Mouse (Mus musculus): ENCODE data around the gene Chit1. TPM values are rescaled to one million over a fixed set of nuclear protein-coding genes. Genes with fewer than 3 reads are reported as not detected.

Gene Chit1
- polyA plus RNA-seq, 1 experiment from 2014 or later, result 0.13 TPM

DNA sequence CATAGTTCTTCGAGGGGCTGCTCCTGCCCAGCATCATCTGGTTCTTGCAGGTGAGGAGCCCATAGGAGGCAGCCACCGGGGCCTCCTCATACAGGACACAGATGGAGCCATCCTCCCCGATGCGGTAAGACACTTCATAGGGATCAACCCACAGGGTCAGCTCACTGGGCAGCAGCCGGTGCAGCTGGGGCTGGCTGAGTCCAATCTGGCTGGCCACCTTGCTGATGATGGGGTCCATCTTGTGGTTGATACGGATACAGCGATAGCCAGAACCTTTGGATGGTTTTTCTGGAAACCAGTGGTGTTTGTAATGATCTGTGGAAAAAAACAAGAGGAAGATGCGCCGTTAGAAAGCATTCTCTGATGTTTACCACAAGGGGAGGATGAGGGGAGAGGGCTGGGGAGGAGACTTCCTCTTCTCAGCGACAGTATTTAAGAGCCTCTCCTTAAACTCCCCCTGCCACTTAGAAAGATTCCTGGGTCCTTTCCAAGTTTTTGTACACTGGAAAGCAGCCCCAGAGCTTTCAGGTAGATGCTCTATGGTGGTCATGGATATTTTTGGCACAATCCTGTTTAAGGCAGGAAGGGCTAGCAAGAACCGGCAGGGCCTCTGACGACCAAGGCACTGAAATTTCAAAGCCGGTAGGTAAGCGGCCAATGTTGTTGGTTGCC is 33.5 kb upstream of the Chit1 start:
- Histone ChIP-seq H3K4me1 (ENCODE audit: control insufficient read depth, insufficient read depth, low read length) (peaks cover 39% of the 10 kb centered on the region), H3K27ac (ENCODE audit: low read depth, low read length) (peak overlapping the region; percentile 84), H3K4me2 (ENCODE audit: low read length) (peak overlapping the region; percentile 81), H3K36me3 (ENCODE audit: control insufficient read depth, insufficient read depth, low read length) (peaks cover 22% of the 10 kb centered on the region), H3K27me3 (replicated peaks; ENCODE audit: control insufficient read depth, insufficient read depth, low read length) (no peaks in the 10 kb centered on the region), H3K9me3 (replicated peaks; ENCODE audit: control insufficient read depth, low read length) (no peaks in the 10 kb centered on the region), H3K9ac (ENCODE audit: low read length) (peak overlapping the region; percentile 95), H3K4me3 (ENCODE audit: low read depth, low read length) (peak overlapping the region; percentile 87)
- DNase-seq (ENCODE audit: low spot score), result peak; percentile 51
- no peak for ATAC-seq
- 19% methylated on average over 14 of the region's 14 CpGs for WGBS

DNA sequence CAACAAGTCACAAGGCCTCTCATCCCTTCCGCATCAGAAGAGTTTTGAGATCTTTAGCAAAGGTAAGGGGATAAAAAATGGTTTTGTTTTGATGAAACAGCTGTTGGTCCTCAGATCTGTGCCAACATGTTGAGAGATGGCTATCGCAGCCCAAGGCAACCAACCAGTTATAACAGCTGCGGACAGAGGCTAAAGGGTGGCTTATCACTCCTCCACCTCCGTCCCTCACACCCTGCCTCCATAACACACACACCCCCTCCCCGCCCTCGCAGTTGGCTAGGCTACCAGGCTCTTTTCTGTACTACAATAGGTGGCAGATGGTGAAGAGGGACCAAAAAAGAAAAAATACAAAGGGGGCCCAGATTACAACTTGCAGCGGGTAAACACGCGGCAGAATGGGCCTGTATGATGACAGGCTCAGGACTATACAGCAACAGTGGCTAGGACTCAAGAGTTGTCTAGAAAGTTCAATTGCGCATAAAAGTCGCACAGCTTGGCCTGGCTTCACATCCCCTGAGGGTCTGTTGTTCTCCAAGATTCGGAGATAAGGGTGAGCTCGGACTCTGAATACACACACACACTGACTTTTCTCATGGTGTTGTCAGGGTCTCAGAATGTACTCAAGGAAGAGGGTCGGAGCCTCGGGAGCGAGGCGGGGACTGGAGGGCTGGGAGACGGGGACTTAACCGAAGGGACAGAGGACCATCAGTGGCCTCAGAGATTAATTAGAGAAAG is 32.8 kb upstream of the Chit1 start:
- H3K4me2 ChIP-seq (ENCODE audit: low read length), result peak overlapping the region; percentile 81
- DNase-seq (ENCODE audit: low spot score) (peak; percentile 69), ATAC-seq (peak; percentile 13)
- H3K9me3 ChIP-seq (replicated peaks; ENCODE audit: control insufficient read depth, low read length), result no peaks in the 10 kb centered on the region
- H3K4me1 ChIP-seq (ENCODE audit: control insufficient read depth, insufficient read depth, low read length), result peaks cover 34% of the 10 kb centered on the region
- H3K36me3 ChIP-seq (ENCODE audit: control insufficient read depth, insufficient read depth, low read length), result peaks cover 22% of the 10 kb centered on the region
- no peaks in the 10 kb centered on the region for H3K27me3 ChIP-seq (replicated peaks; ENCODE audit: control insufficient read depth, insufficient read depth, low read length)
- 4% methylated on average over 19 of the region's 19 CpGs for WGBS
- peak overlapping the region; percentile 84 for H3K27ac ChIP-seq (ENCODE audit: low read depth, low read length)
- H3K9ac ChIP-seq (ENCODE audit: low read length), result peak overlapping the region; percentile 95
- peak overlapping the region; percentile 87 for H3K4me3 ChIP-seq (ENCODE audit: low read depth, low read length)

DNA sequence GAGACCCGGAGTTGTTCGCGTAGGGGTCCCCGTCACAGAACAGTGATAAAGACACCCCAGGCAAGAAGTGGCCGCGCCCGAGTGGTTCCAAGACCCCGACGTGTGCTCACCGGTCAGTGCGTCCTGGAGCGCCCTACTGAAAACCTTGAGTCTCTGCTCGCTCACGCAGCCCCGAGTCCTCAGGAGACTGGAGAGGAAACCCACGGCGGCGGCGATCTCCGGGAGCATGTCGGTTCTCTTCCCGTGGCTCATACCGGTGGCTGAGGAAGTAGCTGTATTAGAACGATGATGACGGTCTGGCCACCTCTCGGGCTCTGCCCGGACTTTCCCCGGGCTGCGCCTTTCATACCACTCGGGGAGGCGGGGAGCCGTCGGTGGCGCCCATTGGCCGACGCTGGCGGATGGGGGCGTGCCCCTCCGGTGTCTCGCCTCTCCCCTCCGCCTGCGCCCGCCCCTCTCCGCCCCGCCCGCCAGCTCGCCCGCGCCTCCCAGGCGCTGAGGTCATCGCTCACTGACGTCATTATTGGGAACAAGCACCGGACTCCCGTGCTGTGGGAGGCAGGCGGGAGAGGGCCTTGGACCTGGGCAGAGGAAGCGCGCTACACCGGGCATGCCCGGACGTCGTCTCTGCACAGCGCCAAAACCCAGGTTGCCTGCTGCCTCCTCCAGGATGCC is 32.1 kb upstream of the Chit1 start, which contains the start of gene Btg2:
Gene Btg2 (minus strand): TSS at position 319 of the 675 bp plus-strand sequence.
- Histone ChIP-seq H3K36me3 (ENCODE audit: control insufficient read depth, insufficient read depth, low read length) (peaks cover 22% of the 10 kb centered on the region), H3K4me3 (ENCODE audit: low read depth, low read length) (peak within 1 kb of the TSS; percentile 87), H3K9ac (ENCODE audit: low read length) (peak within 1 kb of the TSS; percentile 95), H3K4me1 (ENCODE audit: control insufficient read depth, insufficient read depth, low read length) (peaks cover 33% of the 10 kb centered on the region), H3K9me3 (replicated peaks; ENCODE audit: control insufficient read depth, low read length) (no peaks in the 10 kb centered on the region), H3K27ac (ENCODE audit: low read depth, low read length) (peak within 1 kb of the TSS; percentile 84), H3K4me2 (ENCODE audit: low read length) (peak within 1 kb of the TSS; percentile 81), H3K27me3 (replicated peaks; ENCODE audit: control insufficient read depth, insufficient read depth, low read length) (no peaks in the 10 kb centered on the region)
- WGBS, result under 1% methylated on average over 56 of the region's 62 CpGs
- peak; percentile 97 for DNase-seq (ENCODE audit: low spot score)
- ATAC-seq, result peak; percentile 94

DNA sequence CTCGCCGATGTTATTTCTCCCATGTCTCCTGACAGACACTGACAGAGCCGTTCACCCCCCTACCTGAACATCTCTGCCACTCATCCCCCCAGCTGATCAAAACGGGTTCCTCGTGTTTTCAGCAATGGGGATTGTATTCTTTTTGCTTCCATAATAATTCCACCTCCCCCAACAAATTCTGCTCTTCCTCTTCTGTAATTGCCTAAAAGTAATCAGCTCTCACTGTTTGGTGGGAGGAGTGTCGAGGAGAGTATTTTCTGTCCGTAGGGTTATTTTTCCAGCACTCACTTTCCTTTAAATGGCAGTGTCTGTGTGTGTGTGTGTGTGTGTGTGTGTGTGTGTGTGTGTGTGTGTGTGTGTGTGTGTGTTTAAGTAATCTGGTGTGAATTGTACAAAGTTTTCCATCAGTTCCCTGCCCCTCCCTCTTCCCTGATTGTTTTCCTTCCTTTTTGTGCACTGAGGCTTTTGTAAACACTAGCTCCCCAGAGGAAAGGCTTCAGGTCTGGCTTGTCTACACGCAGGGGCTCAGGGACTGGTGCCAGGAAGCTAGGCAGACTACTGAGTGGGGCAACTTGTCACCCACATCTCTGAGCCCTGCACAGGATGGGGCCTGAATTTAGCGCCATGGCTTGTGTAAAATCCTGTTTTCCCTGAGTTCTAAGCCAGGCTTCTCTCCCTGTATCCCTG is 31.4 kb upstream of the Chit1 start:
- Histone ChIP-seq H3K4me1 (ENCODE audit: control insufficient read depth, insufficient read depth, low read length) (peaks cover 32% of the 10 kb centered on the region), H3K4me3 (ENCODE audit: low read depth, low read length) (peak overlapping the region; percentile 87), H3K27ac (ENCODE audit: low read depth, low read length) (peak overlapping the region; percentile 84), H3K9me3 (replicated peaks; ENCODE audit: control insufficient read depth, low read length) (no peaks in the 10 kb centered on the region), H3K9ac (ENCODE audit: low read length) (peak overlapping the region; percentile 95), H3K27me3 (replicated peaks; ENCODE audit: control insufficient read depth, insufficient read depth, low read length) (no peaks in the 10 kb centered on the region), H3K4me2 (ENCODE audit: low read length) (peak overlapping the region; percentile 81), H3K36me3 (ENCODE audit: control insufficient read depth, insufficient read depth, low read length) (peaks cover 19% of the 10 kb centered on the region)
- peak; percentile 40 for ATAC-seq
- DNase-seq (ENCODE audit: low spot score), result peak; percentile 86
- WGBS, result under 1% methylated on average over 9 of the region's 9 CpGs

- Histone ChIP-seq H3K4me1 (ENCODE audit: control insufficient read depth, insufficient read depth, low read length) (peaks cover 26% of the 10 kb centered on the region), H3K36me3 (ENCODE audit: control insufficient read depth, insufficient read depth, low read length) (peaks cover 12% of the 10 kb centered on the region; the same call in 1 of the 2 replicates), H3K4me3 (ENCODE audit: low read depth, low read length) (no peak overlapping the region), H3K27me3 (replicated peaks; ENCODE audit: control insufficient read depth, insufficient read depth, low read length) (no peaks in the 10 kb centered on the region), H3K27ac (ENCODE audit: low read depth, low read length) (peak overlapping the region; percentile 75; the same call in 1 of the 2 replicates), H3K9ac (ENCODE audit: low read length) (no peak overlapping the region), H3K9me3 (replicated peaks; ENCODE audit: control insufficient read depth, low read length) (no peaks in the 10 kb centered on the region), H3K4me2 (ENCODE audit: low read length) (no peak overlapping the region)
- no peak for DNase-seq (ENCODE audit: low spot score)
- no peak for ATAC-seq
- WGBS, result 74% methylated on average over 4 of the region's 4 CpGs
Measured at GRCm38 (mm10) chr1:134080406-134080805, 30.6 kb upstream of the Chit1 start.

DNA sequence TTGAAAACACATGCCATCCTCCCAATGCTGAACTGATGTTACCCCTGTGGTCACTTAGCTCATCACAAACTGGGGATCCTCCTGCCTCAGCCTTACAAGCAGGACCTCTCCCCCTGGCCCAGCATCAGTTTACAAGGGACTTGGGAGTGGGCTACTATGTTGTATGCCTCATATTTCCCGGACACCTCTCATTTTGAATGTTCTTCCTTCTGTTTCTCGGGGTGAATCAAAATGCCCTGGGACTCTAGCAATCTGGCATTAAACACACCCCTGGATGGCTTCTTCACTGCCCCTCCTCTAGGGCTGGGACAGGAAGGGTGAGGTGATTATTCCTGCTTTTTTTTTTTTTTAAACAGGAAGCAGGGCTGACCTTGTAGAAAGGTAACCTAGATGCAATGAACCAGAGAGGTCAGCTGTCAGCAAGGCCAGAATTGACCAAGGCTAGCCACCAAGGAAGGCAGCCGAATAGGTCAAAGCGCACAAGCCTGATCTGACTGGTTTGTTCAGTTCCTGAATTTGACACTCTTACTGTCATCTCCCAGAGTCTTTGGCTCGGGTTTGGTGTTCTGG is 30.1 kb upstream of the Chit1 start:
- H3K4me1 ChIP-seq (ENCODE audit: control insufficient read depth, insufficient read depth, low read length), result peaks cover 21% of the 10 kb centered on the region
- no peak for ATAC-seq
- no peak overlapping the region for H3K9ac ChIP-seq (ENCODE audit: low read length)
- no peak overlapping the region for H3K4me2 ChIP-seq (ENCODE audit: low read length)
- H3K9me3 ChIP-seq (replicated peaks; ENCODE audit: control insufficient read depth, low read length), result no peaks in the 10 kb centered on the region
- 89% methylated on average over 5 of the region's 5 CpGs for WGBS
- no peak overlapping the region for H3K4me3 ChIP-seq (ENCODE audit: low read depth, low read length)
- H3K27ac ChIP-seq (ENCODE audit: low read depth, low read length), result no peak overlapping the region
- peaks cover 6% of the 10 kb centered on the region; the same call in 1 of the 2 replicates for H3K36me3 ChIP-seq (ENCODE audit: control insufficient read depth, insufficient read depth, low read length)
- DNase-seq (ENCODE audit: low spot score), result no peak
- no peaks in the 10 kb centered on the region for H3K27me3 ChIP-seq (replicated peaks; ENCODE audit: control insufficient read depth, insufficient read depth, low read length)

GRCm38 (mm10) chr1:134082987-134083516 is 28.0 kb upstream of the Chit1 start:
- H3K4me1 ChIP-seq (ENCODE audit: control insufficient read depth, insufficient read depth, low read length), result peaks cover 14% of the 10 kb centered on the region
- no peaks in the 10 kb centered on the region for H3K9me3 ChIP-seq (replicated peaks; ENCODE audit: control insufficient read depth, low read length)
- no peak overlapping the region for H3K4me2 ChIP-seq (ENCODE audit: low read length)
- no peak overlapping the region for H3K27ac ChIP-seq (ENCODE audit: low read depth, low read length)
- no peaks in the 10 kb centered on the region for H3K27me3 ChIP-seq (replicated peaks; ENCODE audit: control insufficient read depth, insufficient read depth, low read length)
- no peak overlapping the region for H3K4me3 ChIP-seq (ENCODE audit: low read depth, low read length)
- ATAC-seq (no peak), DNase-seq (ENCODE audit: low spot score) (no peak)
- H3K36me3 ChIP-seq (ENCODE audit: control insufficient read depth, insufficient read depth, low read length), result no peaks in the 10 kb centered on the region
- no peak overlapping the region for H3K9ac ChIP-seq (ENCODE audit: low read length)
- 67% methylated on average over 11 of the region's 11 CpGs for WGBS

GRCm38 (mm10) chr1:134083676-134084075 is 27.4 kb upstream of the Chit1 start:
- ATAC-seq (no peak), DNase-seq (ENCODE audit: low spot score) (no peak)
- Histone ChIP-seq H3K4me2 (ENCODE audit: low read length) (no peak overlapping the region), H3K27ac (ENCODE audit: low read depth, low read length) (no peak overlapping the region), H3K4me1 (ENCODE audit: control insufficient read depth, insufficient read depth, low read length) (peaks cover 14% of the 10 kb centered on the region), H3K9me3 (replicated peaks; ENCODE audit: control insufficient read depth, low read length) (no peaks in the 10 kb centered on the region), H3K4me3 (ENCODE audit: low read depth, low read length) (no peak overlapping the region), H3K9ac (ENCODE audit: low read length) (no peak overlapping the region), H3K36me3 (ENCODE audit: control insufficient read depth, insufficient read depth, low read length) (no peaks in the 10 kb centered on the region), H3K27me3 (replicated peaks; ENCODE audit: control insufficient read depth, insufficient read depth, low read length) (no peaks in the 10 kb centered on the region)
- WGBS, result 83% methylated on average over 8 of the region's 8 CpGs

All from forebrain, embryonic 14.5 days (tissue).